Mouse (Mus musculus): Measurements from ENCODE around the gene Dusp28.

- TF ChIP-seq CTCF (IDR thresholded peaks at IDR 0.05; ENCODE audit: borderline replicate concordance, insufficient read depth, low read length) (no peak), POLR2A (IDR thresholded peaks at IDR 0.05; ENCODE audit: low read depth, low read length) (no peak)
These were observed 13.0 kb downstream of the Dusp28 start for GRCm38 (mm10) chr1:92919775-92920174.
